Mouse (Mus musculus) MEL (cell line): ENCODE measurements at regions not wholly inside any gene's neighbourhood (a gene's known extent, or its start where the extent isn't known, plus 50 kb on each side); places are given as distances from the start of the nearest gene placed in this dataset.

Experiments used
- DNase-seq: peaks from one replicate; pipeline ENCODE4 v3.0.0; 2011; ENCODE audit warnings: low read depth, low spot score
- H3K27ac ChIP-seq: 2 replicates; pipeline ENCODE4 v1.5.1; 2012; ENCODE audit warnings: low read depth, mild to moderate bottlenecking, control low read depth, low read length, moderate library complexity; ENCODE audit not compliant: control insufficient read depth
- H3K27me3 ChIP-seq, 2 experiments: fragments of 150-350 bp in 1 of 2; sonication (generic) in 1 of 2; 2 replicates each; pipeline ENCODE4 v1.6.1; 2012; ENCODE audit warnings: low read length in 2 of 2, mild to moderate bottlenecking in 2 of 2, improper control_type of control experiment in 1 of 2, moderate library complexity in 1 of 2; ENCODE audit not compliant: insufficient read depth in 2 of 2, control insufficient read depth in 1 of 2
- H3K36me3 ChIP-seq, 2 experiments: 2 replicates each; pipeline ENCODE4 v1.6.1; 2012 to 2014; ENCODE audit warnings: low read length in 2 of 2, improper control_type of control experiment in 1 of 2, inconsistent platforms in 1 of 2, mild to moderate bottlenecking in 1 of 2; ENCODE audit not compliant: insufficient read depth in 2 of 2, control insufficient read depth in 1 of 2
- H3K4me1 ChIP-seq, 2 experiments: fragments of 150-350 bp in 1 of 2; sonication (generic) in 1 of 2; 2 replicates each; pipeline ENCODE4 v1.6.1; 2012; ENCODE audit warnings: low read length in 2 of 2, improper control_type of control experiment in 1 of 2, mild to moderate bottlenecking in 1 of 2; ENCODE audit not compliant: insufficient read depth in 2 of 2, control insufficient read depth in 1 of 2
- H3K4me3 ChIP-seq, 2 experiments: fragments of 150-350 bp in 1 of 2; sonication (generic) in 1 of 2; 2 replicates each; pipeline ENCODE4 v1.5.1; 2012; ENCODE audit warnings: low read depth in 2 of 2, low read length in 2 of 2, mild to moderate bottlenecking in 2 of 2, moderate library complexity in 2 of 2, control low read depth in 1 of 2, improper control_type of control experiment in 1 of 2; ENCODE audit not compliant: control insufficient read depth in 1 of 2, insufficient read depth in 1 of 2
- H3K79me2 ChIP-seq: 2 replicates; pipeline ENCODE4 v1.6.1; 2012; ENCODE audit warnings: mild to moderate bottlenecking, low read length, moderate library complexity; ENCODE audit not compliant: control insufficient read depth, poor library complexity, insufficient read depth
- H3K9ac ChIP-seq: 2 replicates; pipeline ENCODE4 v1.6.1; 2012; ENCODE audit warnings: low read depth, mild to moderate bottlenecking, control low read depth, low read length, moderate library complexity; ENCODE audit not compliant: control insufficient read depth, poor library complexity, severe bottlenecking
- H3K9me3 ChIP-seq: fragments of 150-350 bp; sonication (generic); replicated peaks from 2 replicates; pipeline ENCODE4 v1.6.1; 2012; ENCODE audit warnings: mild to moderate bottlenecking, low read length, improper control_type of control experiment, moderate library complexity; ENCODE audit not compliant: insufficient read depth
- CTCF ChIP-seq, 3 experiments: IDR thresholded peaks in 2 of 3; conservative IDR thresholded peaks in 1 of 3; 2 replicates each; pipeline ENCODE4 v1.5.1; 2011 to 2012; ENCODE audit warnings: low read length in 3 of 3, low read depth in 2 of 3, mild to moderate bottlenecking in 2 of 3, improper control_type of control experiment in 1 of 3, inconsistent platforms in 1 of 3, mixed read lengths in 1 of 3, moderate library complexity in 1 of 3; ENCODE audit not compliant: control insufficient read depth in 1 of 3, insufficient read depth in 1 of 3, poor library complexity in 1 of 3, severe bottlenecking in 1 of 3
- ELF1 ChIP-seq: IDR thresholded peaks from 2 replicates; pipeline ENCODE4 v1.6.1; 2014; ENCODE audit warnings: low read depth, mild to moderate bottlenecking, inconsistent platforms, low read length, improper control_type of control experiment, moderate library complexity
- EP300 ChIP-seq, 2 experiments: IDR thresholded peaks; 2 replicates each; pipeline ENCODE4 v1.6.1; 2011; ENCODE audit warnings: improper control_type of control experiment in 2 of 2, low read length in 2 of 2, low read depth in 1 of 2, mild to moderate bottlenecking in 1 of 2
- ETS1 ChIP-seq: IDR thresholded peaks from 2 replicates; pipeline ENCODE4 v1.6.1; 2012; ENCODE audit warnings: low read depth, mild to moderate bottlenecking, inconsistent platforms, low read length, improper control_type of control experiment, moderate library complexity
- GATA1 ChIP-seq: IDR thresholded peaks from 2 replicates; pipeline ENCODE4 v1.6.1; 2011; ENCODE audit warnings: low read depth, low read length, improper control_type of control experiment
- JUND ChIP-seq: IDR thresholded peaks from 2 replicates; pipeline ENCODE4 v1.6.1; 2011; ENCODE audit warnings: low read depth, mild to moderate bottlenecking, improper control_type of control experiment, low read length
- MEF2A ChIP-seq: IDR thresholded peaks from 2 replicates; pipeline ENCODE4 v1.6.1; 2014; ENCODE audit warnings: low read depth, mild to moderate bottlenecking, inconsistent platforms, low read length, improper control_type of control experiment; ENCODE audit not compliant: poor library complexity, insufficient replicate concordance, severe bottlenecking; ENCODE audit errors: extremely low read depth
- MYB ChIP-seq: IDR thresholded peaks from 2 replicates; pipeline ENCODE4 v1.6.1; 2011; ENCODE audit warnings: mild to moderate bottlenecking, low read depth, low read length, improper control_type of control experiment
- NRF1 ChIP-seq: IDR thresholded peaks from 2 replicates; pipeline ENCODE4 v1.6.1; 2014; ENCODE audit warnings: low read depth, mild to moderate bottlenecking, inconsistent platforms, low read length, improper control_type of control experiment, moderate library complexity; ENCODE audit not compliant: poor library complexity, insufficient read depth, severe bottlenecking
- POLR2A ChIP-seq, 2 experiments: IDR thresholded peaks; 2 replicates each; pipeline ENCODE4 v1.6.1; 2011 to 2012; ENCODE audit warnings: low read length in 2 of 2, mild to moderate bottlenecking in 2 of 2, control low read depth in 1 of 2, improper control_type of control experiment in 1 of 2, low read depth in 1 of 2, moderate library complexity in 1 of 2; ENCODE audit not compliant: control insufficient read depth in 1 of 2, insufficient read depth in 1 of 2, poor library complexity in 1 of 2
- RCOR1 ChIP-seq: IDR thresholded peaks from 2 replicates; pipeline ENCODE4 v1.6.1; 2012; ENCODE audit warnings: low read depth, mild to moderate bottlenecking, inconsistent platforms, low read length, improper control_type of control experiment
- TAL1 ChIP-seq: IDR thresholded peaks from 2 replicates; pipeline ENCODE4 v1.6.1; 2012; ENCODE audit warnings: mild to moderate bottlenecking, inconsistent platforms, low read length, moderate library complexity, mixed read lengths
- TBP ChIP-seq: IDR thresholded peaks from 2 replicates; pipeline ENCODE4 v1.8.0; 2011; ENCODE audit warnings: low read depth, low read length, improper control_type of control experiment
- TCF12 ChIP-seq: IDR thresholded peaks from 2 replicates; pipeline ENCODE4 v1.6.1; 2014; ENCODE audit warnings: low read depth, mild to moderate bottlenecking, inconsistent platforms, low read length, improper control_type of control experiment, moderate library complexity
- ZC3H11A ChIP-seq: IDR thresholded peaks from 2 replicates; pipeline ENCODE4 v1.6.1; 2012; ENCODE audit warnings: low read depth, mild to moderate bottlenecking, inconsistent platforms, low read length, improper control_type of control experiment
- ZMIZ1 ChIP-seq: IDR thresholded peaks from 2 replicates; pipeline ENCODE4 v1.6.1; 2012; ENCODE audit warnings: low read depth, mild to moderate bottlenecking, inconsistent platforms, low read length, improper control_type of control experiment, moderate library complexity

- peak overlapping the region; percentile 1 to 43; a peak in 3 of 4 replicates for H3K4me3 ChIP-seq
- H3K79me2 ChIP-seq, result no peaks in the 10 kb centered on the region
- peak overlapping the region; percentile 29; the same call in 1 of the 2 replicates for H3K9ac ChIP-seq
- peak; percentile 61 for DNase-seq
- peak overlapping the region; percentile 46 for H3K27ac ChIP-seq
- no peaks in the 10 kb centered on the region for H3K27me3 ChIP-seq
- H3K9me3 ChIP-seq, result no peaks in the 10 kb centered on the region
- no peak for TF ChIP-seq ELF1
- TF ChIP-seq GATA1, result 0 out of 2 replicates have a peak, but pooled peaks have one; percentile 20
- TF ChIP-seq ZC3H11A, result no peak
- no peak for TF ChIP-seq MYB
- TF ChIP-seq RCOR1, result peak; percentile 48; the same call in 1 of the 2 replicates
- TF ChIP-seq ZMIZ1, result no peak
- TF ChIP-seq JUND, result no peak
- no peak for TF ChIP-seq CTCF (IDR thresholded peaks at IDR 0.05 in 2 of 3, conservative IDR thresholded peaks at IDR 0.05 in 1 of 3; ENCODE audit: control insufficient read depth in 1 of 3, insufficient read depth in 1 of 3, low read depth in 2 of 3, low read length in 3 of 3, poor library complexity in 1 of 3, severe bottlenecking in 1 of 3)
- TF ChIP-seq TBP, result peak; percentile 47; the same call in 1 of the 2 replicates
- peaks cover 0 to 28% of the 10 kb centered on the region in 2 experiments; a peak in 2 of 4 replicates for H3K36me3 ChIP-seq
- peaks cover 2 to 32% of the 10 kb centered on the region in 2 experiments for H3K4me1 ChIP-seq
Observed at GRCm38 (mm10) chr10:117925611-117926555, 80.0 kb upstream of the Rap1b start.

- no peaks in the 10 kb centered on the region for H3K79me2 ChIP-seq
- peak overlapping the region; percentile 55 for H3K27ac ChIP-seq
- no peaks in the 10 kb centered on the region for H3K27me3 ChIP-seq
- TF ChIP-seq EP300 (IDR thresholded peaks at IDR 0.05; ENCODE audit: low read depth in 1 of 2, low read length in 2 of 2), result peak; percentile 72 to 85
- peak; percentile 54; the same call in 1 of the 2 replicates for TF ChIP-seq ETS1
- peak; percentile 61 for TF ChIP-seq RCOR1
- TF ChIP-seq GATA1, result peak; percentile 62
- TF ChIP-seq TCF12, result peak; percentile 83
- TF ChIP-seq MEF2A, result no peak
- no peak for TF ChIP-seq POLR2A (IDR thresholded peaks at IDR 0.05; ENCODE audit: control insufficient read depth in 1 of 2, insufficient read depth in 1 of 2, low read depth in 1 of 2, low read length in 2 of 2, poor library complexity in 1 of 2)
- no peak for TF ChIP-seq NRF1
- TF ChIP-seq TAL1, result peak; percentile 89
- TF ChIP-seq, all 39 proteins: peak for 6
- Histone ChIP-seq H3K9me3 (no peaks in the 10 kb centered on the region), H3K36me3 (peaks cover 0 to 43% of the 10 kb centered on the region in 2 experiments; a peak in 2 of 4 replicates), H3K4me3 (peak overlapping the region in 1 of 2 experiments; percentile 19; a peak in 1 of 4 replicates), H3K4me1 (peaks cover 5 to 39% of the 10 kb centered on the region in 2 experiments), H3K9ac (peak overlapping the region; percentile 3)
- DNase-seq, result peak; percentile 80
Observed at GRCm38 (mm10) chr10:117928998-117929397, 83.2 kb upstream of the Rap1b start.
